Mouse (Mus musculus) lung, postnatal 0 days (tissue): ENCODE data around the gene Ddx51.

Experiments used
- CTCF ChIP-seq: IDR thresholded peaks from 2 replicates; pipeline ENCODE4 v1.5.1; 2016; ENCODE audit warnings: antibody characterized with exemption, mild to moderate bottlenecking
- EP300 ChIP-seq: IDR thresholded peaks from 2 replicates; pipeline ENCODE4 v1.6.1; 2016; ENCODE audit warnings: antibody characterized with exemption, mild to moderate bottlenecking, control low read depth

- TF ChIP-seq CTCF, result no peak
- TF ChIP-seq EP300, result no peak
Observed at GRCm38 (mm10) chr5:110619226-110619625, 34.0 kb upstream of the Ddx51 start.
